Mouse (Mus musculus): Measurements from ENCODE around the gene Ablim2.

Gene Ablim2

GRCm38 (mm10) chr5:35915629-35916300, 158.1 kb downstream of the Ablim2 start:
- DNase-seq (ENCODE audit: inconsistent ontology term), result peak; percentile 50

GRCm38 (mm10) chr5:35916666-35917065, 159.0 kb downstream of the Ablim2 start:
- DNase-seq (ENCODE audit: inconsistent ontology term), result no peak

GRCm38 (mm10) chr5:35918387-35918786, 160.7 kb downstream of the Ablim2 start:
- DNase-seq (ENCODE audit: inconsistent ontology term), result peak; percentile 78

GRCm38 (mm10) chr5:35920076-35920475, 162.4 kb downstream of the Ablim2 start:
- DNase-seq (ENCODE audit: inconsistent ontology term), result no peak

- DNase-seq (ENCODE audit: inconsistent ontology term), result no peak
These were observed 162.9 kb downstream of the Ablim2 start for GRCm38 (mm10) chr5:35920557-35920956.

GRCm38 (mm10) chr5:35921141-35921540, 163.5 kb downstream of the Ablim2 start:
- DNase-seq (ENCODE audit: inconsistent ontology term), result no peak

- DNase-seq (ENCODE audit: inconsistent ontology term), result peak; percentile 93
These were observed 164.0 kb downstream of the Ablim2 start for GRCm38 (mm10) chr5:35921595-35922254.

GRCm38 (mm10) chr5:35923448-35923847, 165.8 kb downstream of the Ablim2 start:
- no peak for DNase-seq (ENCODE audit: inconsistent ontology term)

GRCm38 (mm10) chr5:35925171-35925634, 167.5 kb downstream of the Ablim2 start:
- no peak for DNase-seq (ENCODE audit: inconsistent ontology term)

GRCm38 (mm10) chr5:35926511-35926910, 168.8 kb downstream of the Ablim2 start:
- no peak for DNase-seq (ENCODE audit: inconsistent ontology term)

GRCm38 (mm10) chr5:35931296-35931695, 173.6 kb downstream of the Ablim2 start:
- no peak for DNase-seq (ENCODE audit: inconsistent ontology term)

GRCm38 (mm10) chr5:35933059-35933458, 175.4 kb downstream of the Ablim2 start:
- no peak for DNase-seq (ENCODE audit: inconsistent ontology term)

Data from Muller cell, postnatal 12 days (primary cell).